Mouse (Mus musculus) cerebral cortex, adult 2 months (tissue): ENCODE measurements around the gene Nmt1.

Experiments
- WGBS: fragments of 180-500 bp; shearing (Covaris S2); methylation state at CpG from one replicate; pipeline ENCODE4 v1.1.7; 2018; 5-methylcytosine and 5-hydroxymethylcytosine counted together

Nmt1 gene

GRCm38 (mm10) chr11:103028176-103028891, at the start of gene Nmt1, which contains the start of gene Dcakd:
Gene Nmt1 (plus strand): TSS chr11:103028190.
Gene Dcakd (minus strand): TSS chr11:103028333.
- WGBS, result under 1% methylated on average over 36 of the region's 36 CpGs

DNA sequence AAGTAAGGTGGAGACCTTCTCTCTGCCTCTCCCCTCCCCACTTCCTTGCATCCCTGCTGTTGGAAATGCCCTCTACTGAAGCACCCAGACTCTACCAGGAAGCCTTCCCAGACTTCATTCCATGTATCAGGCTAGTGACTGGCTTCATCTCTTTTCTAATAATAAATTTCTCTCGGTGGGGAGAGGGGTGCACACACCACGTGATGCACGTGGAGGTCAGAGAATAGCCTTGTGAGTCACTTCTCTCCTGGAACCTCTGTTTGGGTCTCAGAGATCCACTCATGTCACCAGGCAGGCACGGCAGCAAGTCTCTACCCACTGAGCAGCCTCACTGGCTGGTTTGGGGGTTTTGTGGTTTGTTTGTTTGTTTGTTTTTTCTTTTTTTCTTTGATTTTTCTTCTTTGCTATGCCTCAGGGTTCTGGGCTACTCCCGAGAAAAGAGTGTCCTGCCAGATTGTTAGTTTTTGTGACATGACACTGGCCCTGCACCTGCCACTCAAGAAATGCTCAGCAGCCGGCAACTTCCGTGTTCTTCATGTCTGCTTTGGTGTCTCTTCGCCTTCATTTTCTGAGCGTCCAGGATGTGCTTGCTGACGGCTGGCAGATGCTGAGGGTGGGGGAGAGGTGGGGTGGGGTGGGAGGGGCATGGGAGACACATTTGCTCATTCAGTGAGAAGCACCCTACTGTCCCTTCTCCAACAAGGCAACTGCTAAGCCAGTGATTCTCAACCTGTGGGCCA, 46.7 kb upstream of the Nmt1 start:
- 70% methylated on average over 10 of the region's 10 CpGs for WGBS

DNA sequence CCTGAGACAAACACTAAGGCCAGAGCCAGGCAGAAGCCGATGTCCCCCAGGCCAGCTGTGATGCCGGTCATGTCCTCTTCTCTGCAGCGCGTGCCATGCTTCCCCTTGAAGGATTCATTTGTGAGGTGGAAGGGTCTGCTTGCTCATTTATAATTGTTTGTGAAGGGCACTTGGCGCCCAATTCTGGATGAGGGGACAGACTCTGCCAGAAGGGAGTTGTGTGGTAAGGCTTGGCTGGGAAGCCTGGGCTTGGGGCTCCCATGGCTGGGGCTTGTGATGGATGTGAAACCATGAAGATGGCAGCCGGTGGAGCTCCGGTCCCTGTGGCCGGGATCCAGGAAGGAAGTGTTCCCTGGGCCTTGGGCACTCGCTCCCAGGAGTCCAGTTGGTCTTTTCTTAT, 43.9 kb upstream of the Nmt1 start:
- WGBS, result 89% methylated on average over 9 of the region's 9 CpGs

- WGBS, result 70% methylated on average over 4 of the region's 4 CpGs
Observed at GRCm38 (mm10) chr11:102984615-102985014, 43.4 kb upstream of the Nmt1 start.

DNA sequence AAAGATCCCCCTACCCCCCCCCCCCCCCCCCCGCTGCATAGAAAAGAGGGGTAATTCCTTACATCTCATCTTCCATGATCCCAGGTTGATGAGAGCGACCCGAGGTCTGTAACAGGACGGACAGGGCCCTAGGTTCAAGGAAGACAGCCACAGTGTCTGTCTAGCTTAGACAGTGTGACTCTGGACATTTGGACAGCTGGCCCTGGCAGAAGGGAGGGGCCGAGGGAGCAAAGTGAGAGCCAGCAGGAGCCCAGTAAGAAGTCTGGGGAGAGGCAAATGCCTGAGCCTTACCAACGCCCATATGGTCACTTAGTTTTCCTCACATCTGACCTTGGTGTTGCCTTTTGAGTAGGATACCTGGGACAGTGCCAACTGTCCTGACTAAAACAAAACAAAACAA, 42.8 kb upstream of the Nmt1 start:
- 77% methylated on average over 6 of the region's 6 CpGs for WGBS

GRCm38 (mm10) chr11:102989641-102990151, 38.3 kb upstream of the Nmt1 start:
- WGBS, result 15% methylated on average over 28 of the region's 28 CpGs

DNA sequence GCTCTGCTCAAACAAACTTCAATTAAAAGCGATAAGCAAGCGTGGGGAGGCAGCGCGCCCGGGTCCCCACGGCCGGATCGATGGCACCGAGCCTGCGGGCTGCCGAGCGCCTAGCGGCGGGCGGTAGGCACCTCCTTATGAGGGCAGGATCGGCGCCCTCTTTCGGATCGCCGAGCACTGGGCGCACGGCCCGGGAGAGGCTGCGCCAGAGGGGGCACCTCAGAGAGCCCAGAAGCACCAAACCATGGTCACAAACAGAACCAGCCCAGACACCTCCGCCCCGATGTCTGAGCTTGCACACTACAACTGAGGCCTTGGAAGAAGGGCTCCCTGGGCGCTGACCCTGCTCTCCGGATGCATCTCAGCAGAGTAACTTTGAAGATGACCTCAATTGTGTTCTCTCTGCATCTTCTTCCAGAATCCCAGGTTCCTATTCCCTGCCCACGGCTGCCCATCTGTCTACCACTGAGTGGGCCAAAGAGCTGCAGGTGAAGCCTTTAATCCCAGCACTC, 37.8 kb upstream of the Nmt1 start:
- 3% methylated on average over 29 of the region's 29 CpGs for WGBS

GRCm38 (mm10) chr11:102991681-102992080, 36.3 kb upstream of the Nmt1 start:
- WGBS, result 17% methylated on average over 16 of the region's 16 CpGs

- 27% methylated on average over 5 of the region's 5 CpGs for WGBS
Observed at GRCm38 (mm10) chr11:102992940-102993339, 35.0 kb upstream of the Nmt1 start.

DNA sequence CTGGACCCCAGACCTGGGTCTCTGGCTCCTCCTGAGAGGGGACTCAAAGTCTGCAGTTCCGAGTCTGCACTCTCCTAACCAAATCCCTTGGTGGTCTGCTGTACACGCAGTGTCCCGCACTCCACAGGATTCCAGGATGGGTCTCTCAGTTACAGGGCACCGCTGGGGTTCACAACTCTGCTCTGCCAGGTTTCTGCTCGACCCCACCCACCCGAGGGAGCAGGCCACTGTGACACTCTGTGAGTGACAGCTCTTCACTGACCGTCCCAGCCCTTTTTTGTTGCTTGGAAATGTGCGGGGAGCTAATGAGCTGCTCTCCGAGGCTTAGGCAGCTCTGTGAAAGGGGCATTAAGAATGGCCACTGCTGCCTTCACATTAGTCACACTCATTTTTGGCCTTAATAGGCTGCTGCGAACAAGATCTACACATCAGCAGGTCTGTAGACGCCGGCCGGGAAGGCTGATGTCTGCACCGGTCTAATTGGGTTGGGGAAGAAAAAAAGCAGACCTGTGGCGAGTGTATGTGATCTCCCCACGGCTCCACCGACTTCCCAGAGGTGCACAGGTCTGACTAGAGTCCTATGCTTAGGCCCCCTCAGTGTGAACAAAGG, 34.5 kb upstream of the Nmt1 start:
- WGBS, result 63% methylated on average over 17 of the region's 17 CpGs

- WGBS, result 95% methylated on average over 18 of the region's 18 CpGs
Observed at GRCm38 (mm10) chr11:102994952-102995351, 33.0 kb upstream of the Nmt1 start.

GRCm38 (mm10) chr11:102996385-102996784, 31.6 kb upstream of the Nmt1 start:
- WGBS, result 47% methylated on average over 7 of the region's 7 CpGs

- WGBS, result 96% methylated on average over 12 of the region's 12 CpGs
Observed at GRCm38 (mm10) chr11:102996991-102997770, 30.8 kb upstream of the Nmt1 start.

DNA sequence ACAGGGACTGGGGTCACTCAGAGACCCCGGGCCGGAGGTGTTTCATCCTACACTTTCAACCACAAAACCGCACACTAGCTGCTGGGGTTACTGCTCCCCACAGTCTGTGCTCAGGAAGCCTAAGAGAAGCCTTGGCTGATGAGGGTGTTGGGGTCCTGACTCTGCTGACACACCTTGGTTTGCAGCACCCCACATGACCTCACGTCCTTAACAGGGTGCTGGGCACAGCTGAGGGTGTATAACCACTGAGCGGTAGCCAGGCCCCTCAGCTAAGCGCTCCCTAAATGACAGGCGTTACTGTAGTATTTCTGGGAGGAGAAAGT, 29.8 kb upstream of the Nmt1 start:
- WGBS, result 94% methylated on average over 7 of the region's 7 CpGs

DNA sequence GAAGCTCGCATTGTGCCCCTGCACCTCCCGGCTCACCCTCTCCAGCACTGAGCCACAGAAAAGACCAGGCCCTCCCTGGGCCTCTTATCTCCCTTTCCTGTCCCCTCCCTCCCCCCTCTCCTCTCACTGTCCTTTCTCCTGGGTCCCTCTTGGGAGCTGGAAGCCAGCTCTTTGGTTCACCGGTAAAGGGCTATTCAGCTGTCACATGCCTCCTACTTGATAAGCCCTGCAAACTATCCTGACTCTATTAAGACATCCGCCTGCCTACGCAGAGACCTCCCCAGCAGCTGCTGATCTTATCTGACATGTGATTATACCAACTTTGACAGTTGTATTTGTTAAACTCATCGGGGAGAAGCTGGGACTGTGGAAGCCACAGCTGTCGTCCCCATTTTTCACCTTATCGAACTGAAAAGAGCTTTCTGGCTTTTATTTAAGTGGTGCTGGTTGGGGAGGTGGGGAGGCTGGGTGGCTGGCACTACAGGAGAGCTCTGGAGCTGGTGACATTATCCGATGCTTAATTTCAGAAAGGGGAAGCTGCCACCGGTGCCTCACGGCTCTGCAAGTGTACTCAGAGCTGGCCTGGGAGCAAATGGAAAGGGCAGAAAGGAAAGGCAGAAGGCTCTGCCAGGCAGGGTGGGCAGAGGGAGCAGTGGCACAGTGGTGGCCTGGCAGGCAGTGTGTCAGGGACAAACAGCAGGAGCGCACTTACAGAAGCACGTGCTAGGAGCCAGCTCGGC, 29.2 kb upstream of the Nmt1 start:
- 73% methylated on average over 14 of the region's 14 CpGs for WGBS

DNA sequence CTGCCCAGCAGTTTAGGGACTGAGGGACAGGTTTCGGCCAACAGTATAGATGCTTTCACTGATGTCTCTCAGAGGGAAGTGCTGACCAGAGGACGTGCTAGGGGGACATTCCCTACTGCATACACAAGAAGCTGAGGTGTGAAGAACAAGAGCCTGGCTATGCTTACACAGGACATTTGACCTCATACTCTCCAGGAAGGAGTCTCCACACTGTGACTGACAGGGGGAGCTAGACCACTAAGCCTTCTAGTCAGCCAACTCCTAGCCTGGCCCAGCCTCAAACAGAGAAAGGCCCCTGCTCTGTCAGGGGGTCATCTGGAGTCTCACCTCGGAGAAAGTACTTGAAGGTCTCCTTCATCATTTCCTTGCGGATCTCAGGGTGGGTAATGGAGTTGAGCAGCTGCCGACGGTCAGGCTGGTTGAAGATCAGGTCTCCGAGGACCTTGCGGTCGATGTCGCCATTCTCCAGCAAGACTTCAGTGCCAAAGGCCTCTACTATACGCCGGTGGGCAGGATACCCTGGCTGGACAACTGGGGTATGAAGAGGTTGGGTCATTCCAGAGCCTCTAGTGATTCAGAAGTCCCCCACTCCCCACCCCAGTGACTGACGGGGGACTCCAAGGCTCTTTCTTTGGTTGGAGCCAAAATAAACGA, 28.5 kb upstream of the Nmt1 start:
- WGBS, result 90% methylated on average over 14 of the region's 14 CpGs

GRCm38 (mm10) chr11:103000111-103000510, 27.9 kb upstream of the Nmt1 start:
- 95% methylated on average over 16 of the region's 16 CpGs for WGBS

DNA sequence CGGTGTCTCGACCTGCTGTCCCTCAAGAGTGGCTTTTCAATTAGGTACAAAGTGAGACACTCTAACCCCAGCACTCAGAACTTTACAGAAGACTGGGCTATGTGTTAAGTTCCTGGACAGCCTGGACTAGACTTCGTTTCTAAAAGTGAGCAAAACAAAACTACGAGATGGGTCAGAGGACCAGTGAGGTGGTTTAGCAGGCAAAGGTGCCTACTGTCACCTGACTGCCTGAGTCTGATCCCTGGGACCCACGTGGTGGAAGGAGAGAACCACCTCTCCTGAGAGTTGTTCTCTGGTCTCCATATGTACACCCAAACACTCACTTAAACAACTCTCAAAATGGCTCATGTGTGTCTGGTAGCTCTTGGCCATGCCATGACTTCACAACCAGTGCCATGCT, 26.9 kb upstream of the Nmt1 start:
- WGBS, result 84% methylated on average over 5 of the region's 5 CpGs

- WGBS, result 14% methylated on average over 5 of the region's 5 CpGs
Observed at GRCm38 (mm10) chr11:103003210-103003609, 24.8 kb upstream of the Nmt1 start.

DNA sequence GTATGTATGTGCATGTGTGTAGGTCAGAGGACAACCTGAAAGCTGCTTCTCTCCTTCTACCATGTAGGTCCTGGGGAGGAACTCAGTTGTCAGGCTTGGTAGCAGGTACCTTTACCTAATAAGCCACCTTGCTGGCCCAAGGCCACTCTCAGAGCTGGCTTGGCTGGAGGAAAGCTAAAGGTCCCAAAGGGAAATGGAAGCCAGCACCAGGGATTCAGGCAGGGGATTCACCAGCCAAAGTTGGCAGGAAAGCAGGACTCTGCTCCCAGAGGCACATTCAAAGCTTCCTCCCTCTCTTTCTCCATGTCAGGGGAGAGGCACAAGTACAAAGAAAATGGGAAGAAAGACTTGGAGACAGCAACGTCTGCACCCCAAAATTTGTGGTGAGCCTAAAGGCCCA, 23.1 kb upstream of the Nmt1 start:
- WGBS, result 69% methylated on average over 1 of the region's 1 CpGs
